Mouse (Mus musculus): ENCODE data around the gene Arid3a.
A peak's percentile ranks its signal among the peaks of the same experiment; 100 is the strongest.

- TF ChIP-seq CTCF (IDR thresholded peaks at IDR 0.05; ENCODE audit: low read depth, low read length) (peak; percentile 71), POLR2A (IDR thresholded peaks at IDR 0.05; ENCODE audit: insufficient read depth, low read length) (no peak)
Observed at GRCm38 (mm10) chr10:79991548-79991947, 64.7 kb downstream of the Arid3a start.
